Mouse (Mus musculus) heart, postnatal 14 days (tissue): ENCODE data around the gene Trim25. TPM values are rescaled to one million over a fixed set of nuclear protein-coding genes. Genes with fewer than 3 reads are reported as not detected.
"Not testable (repeated sequence)": the region's sequence is repeated elsewhere in the genome, so short reads cannot be mapped to it uniquely, and the experiment has no call there.

Experiments
- DNase-seq, 2 experiments: peaks; one replicate each; pipeline ENCODE4 v3.0.0; 2021 to 2022
- intact Hi-C: fragments of 180-260 bp; cut with DNase I; formaldehyde crosslinking; loops from one replicate; pipeline ENCODE4 v1.15.1; 2025
- total RNA-seq, 2 experiments: library from RNA; stranded (reverse); gene quantifications; 2 replicates each; pipeline ENCODE4 v1.2.3; 2021

Trim25 gene
- total RNA-seq, 2 experiments from 2014 or later: 28.3 to 28.5 TPM

DNA sequence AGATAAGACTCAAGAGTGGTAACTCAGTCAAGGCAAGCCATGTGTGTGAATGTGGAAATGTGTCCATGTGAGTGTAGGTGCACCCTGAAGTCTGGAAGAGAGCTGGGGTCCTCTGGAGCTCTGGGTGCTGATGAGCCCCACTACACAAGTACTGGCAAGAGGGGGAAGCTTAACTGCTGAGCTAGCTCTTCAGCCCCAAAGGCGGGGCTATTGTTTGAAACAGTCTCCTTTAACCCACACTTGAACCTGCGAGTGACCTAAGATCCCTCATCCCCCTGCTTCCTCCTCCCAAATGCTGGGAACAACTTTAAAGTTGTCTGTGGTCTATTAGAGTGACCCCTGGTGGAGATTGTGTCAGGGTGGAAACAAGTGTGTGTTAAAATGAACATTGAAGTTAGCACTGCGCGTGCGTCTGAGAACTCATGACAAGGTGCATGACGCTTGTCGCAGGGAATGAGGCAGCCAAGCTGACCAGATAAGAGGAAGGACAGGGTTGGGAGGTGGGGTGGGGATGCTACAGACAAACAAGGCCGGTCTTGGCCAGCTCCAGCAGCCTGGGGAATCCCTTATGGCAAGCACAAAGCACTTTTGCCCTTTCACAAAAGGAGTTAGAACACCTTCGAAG is 21.6 kb downstream of the Trim25 start:
- intact Hi-C loops: no loop called here
- no peak for DNase-seq

DNA sequence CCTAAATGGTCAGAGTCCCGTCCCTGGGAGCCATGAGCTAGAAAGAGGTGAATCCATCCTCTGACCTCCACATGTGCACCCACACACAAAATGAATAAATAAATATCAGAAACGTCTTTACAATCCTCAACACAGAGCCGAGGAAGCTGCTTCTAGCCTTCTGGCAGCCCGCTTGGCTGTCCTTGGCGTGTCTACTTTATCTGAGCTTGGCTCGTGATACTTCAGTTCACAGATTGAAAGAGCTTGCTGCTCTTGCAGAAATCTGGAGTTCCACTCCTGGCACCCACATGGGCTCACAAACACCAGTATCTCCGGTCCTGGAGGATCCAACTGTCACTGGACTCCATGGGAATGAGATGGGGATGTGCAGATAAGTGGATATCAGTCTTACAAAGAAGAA is 22.5 kb downstream of the Trim25 start:
- intact Hi-C loops: loop anchor here (2.0 kb wide), 1 partner anchor 23 kb away; the partner anchor contains the start of gene Trim25
- DNase-seq: no peak

DNA sequence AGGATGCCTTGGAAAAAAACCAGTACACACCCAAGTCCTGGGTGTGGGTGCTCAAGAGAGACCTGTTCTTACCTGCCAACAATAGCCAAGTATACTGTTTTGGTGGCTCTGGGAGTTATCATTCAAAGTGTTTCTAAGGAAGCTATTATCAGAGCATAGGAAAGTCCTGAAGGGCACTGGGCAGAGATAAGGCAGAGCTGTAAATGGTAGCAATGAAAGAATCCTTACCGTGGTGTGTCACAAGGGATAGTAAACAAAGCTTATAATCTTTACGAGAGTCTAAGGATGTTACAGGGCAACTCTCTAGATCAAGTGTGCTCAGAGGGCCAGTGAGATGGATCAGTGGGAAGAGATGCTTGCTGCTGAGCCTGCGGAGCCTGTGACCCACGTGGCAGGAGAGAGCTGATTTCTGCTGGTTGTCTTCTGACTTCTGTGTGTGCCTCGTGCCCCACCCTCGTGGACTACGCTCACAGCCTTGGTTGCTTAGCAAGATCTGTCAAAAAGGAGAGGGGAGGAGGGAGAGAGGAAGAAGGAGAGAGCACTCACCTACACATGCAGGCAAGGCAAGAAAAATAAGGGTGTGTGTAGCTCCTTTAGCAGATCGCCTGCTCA is 23.1 kb downstream of the Trim25 start:
- no peak for DNase-seq
- intact Hi-C loops: loop anchor here (2.0 kb wide), 1 partner anchor 23 kb away; the partner anchor contains the start of gene Trim25

DNA sequence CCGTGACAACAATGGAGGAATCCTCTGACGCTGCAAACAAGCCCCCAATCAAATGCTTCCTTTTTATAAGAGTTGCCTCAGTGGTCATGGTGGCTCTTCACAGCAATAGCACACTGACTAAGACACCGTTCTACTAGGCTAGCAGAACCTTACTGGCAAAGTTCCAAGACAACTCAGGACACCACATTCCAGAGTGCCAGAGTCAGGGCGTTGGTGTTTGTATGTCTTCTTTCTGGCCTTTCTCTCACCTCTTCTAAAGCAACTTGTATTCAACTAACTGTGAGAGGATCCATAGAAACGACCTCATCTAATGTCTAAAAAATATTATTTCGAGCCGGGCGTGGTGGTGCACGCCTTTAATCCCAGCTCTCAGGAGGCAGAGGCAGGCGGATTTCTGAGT is 24.3 kb downstream of the Trim25 start:
- intact Hi-C loops: loop anchor here (2.0 kb wide), 1 partner anchor 25 kb away; the partner anchor contains the start of gene Trim25
- no peak for DNase-seq

DNA sequence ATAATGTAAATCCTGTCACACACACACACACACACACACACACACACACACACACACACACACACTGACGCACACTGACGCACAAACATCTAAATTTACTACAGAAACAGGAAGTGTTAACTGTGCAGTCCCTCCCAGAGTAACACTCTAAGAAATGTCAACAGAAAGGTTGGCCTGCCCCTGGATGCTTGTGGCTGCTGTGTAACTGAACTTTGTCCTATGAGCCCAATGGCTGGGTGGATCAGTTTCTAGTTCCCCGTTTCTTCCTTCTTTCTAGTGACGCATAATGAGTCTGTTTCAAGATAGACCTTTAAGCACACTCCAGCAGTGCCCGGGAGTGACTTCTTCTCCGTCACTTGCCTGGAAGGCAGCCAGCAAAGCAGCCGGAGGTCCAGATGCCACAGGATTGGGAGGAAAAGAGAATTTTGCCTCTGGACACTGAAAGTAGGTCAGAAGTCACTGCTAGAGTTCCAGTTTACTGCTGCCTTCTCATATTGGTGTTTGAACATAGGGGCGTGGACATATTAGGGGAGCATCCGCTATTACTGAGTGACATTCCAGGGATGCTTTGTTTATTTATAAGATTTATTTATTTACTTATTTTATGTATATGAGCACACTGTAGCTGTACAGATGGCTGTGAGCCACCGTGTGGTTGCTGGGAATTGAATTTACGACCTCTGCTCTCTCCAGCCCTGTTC is 25.2 kb downstream of the Trim25 start:
- intact Hi-C loops: no loop called here

DNA sequence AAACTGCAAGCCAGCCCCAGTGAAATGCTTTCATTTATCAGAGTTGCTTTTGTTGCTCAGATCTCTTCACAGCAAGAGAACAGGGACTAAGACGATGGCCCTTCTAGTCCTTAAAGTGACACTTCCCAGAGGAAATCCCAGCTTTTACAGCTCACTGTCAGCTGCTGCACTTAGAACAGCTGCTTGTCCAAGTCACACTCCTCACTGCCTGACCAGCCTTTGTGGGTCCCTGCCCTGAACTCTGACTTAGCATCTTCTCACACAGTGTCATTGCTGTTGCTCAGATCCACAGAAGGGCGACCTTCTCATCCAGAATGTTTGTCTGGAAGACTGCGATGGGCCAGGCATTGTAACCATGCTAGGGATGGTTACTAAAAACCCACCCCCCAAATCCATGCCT is 26.4 kb downstream of the Trim25 start:
- intact Hi-C loops: no loop called here
- DNase-seq: no peak

More for the DNA sequence above, 25.2 kb downstream of the Trim25 start:
- DNase-seq: peak; percentile 85 to 88

DNA sequence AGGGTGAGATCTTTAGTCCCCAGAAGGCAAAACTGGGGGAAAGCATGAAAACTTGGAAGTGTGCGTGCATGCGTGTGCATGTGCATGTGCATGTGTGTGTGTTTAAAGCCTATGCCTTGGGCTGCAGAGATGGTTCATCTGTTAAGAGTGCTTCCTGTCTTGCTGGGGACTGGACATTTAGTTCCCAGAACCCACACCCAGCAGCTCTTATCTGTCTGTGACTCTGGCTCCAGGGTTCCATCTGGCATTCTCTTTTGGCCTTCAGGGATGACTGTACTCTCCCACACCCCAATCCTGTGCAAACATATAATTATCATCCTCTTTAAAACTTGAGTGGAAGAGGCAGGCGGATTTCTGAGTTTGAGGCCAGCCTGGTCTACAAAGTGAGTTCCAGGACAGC is 26.9 kb downstream of the Trim25 start:
- no peak for DNase-seq
- intact Hi-C loops: no loop called here

DNA sequence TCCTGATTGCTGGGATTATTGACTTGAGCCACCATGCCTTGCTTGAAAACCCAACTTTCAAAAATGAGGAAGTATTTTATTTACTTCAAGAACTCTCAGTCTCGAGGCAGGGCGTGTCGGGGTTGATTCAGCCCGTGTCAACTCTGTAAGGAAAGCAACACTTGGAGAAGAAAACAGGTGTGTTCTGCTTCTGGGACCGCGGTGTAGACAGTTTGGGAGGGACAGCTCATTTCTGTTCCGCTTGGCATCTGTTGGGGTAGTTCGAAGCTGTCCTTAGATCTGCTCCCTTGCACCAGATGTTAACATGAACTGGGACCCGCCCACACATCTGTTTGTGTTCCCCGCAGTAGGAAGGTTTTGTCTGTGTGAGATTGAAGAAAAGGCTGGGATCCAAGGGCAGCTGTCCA is 28.8 kb downstream of the Trim25 start:
- intact Hi-C loops: no loop called here
- DNase-seq: peak; percentile 53 to 55

DNA sequence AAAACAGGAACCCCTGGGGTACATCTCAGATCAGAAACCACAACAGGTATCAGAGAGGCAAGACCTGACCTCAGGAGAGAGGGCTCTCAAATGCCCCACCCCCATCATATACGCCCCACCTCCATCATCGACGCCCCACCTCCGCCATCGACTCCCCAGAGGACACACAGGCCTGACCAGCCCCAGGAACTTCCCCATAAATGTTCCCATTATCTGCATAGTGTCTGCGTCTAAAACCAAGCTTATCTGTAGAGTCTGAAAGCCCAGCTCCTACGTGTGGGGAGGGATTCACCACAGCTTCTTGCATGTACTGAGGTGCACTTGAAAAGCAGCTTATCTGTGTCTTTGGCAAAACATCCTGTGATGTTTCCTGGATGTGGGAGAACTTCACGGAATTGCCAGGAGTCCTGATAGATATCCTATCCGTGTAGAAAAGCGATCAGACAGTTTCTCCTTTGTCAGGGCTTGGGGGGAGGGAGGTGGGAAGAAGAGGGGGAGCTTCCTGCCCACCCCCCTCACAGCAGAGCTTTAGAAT is 29.8 kb downstream of the Trim25 start:
- DNase-seq: peak; percentile 30 to 43
- intact Hi-C loops: no loop called here

DNA sequence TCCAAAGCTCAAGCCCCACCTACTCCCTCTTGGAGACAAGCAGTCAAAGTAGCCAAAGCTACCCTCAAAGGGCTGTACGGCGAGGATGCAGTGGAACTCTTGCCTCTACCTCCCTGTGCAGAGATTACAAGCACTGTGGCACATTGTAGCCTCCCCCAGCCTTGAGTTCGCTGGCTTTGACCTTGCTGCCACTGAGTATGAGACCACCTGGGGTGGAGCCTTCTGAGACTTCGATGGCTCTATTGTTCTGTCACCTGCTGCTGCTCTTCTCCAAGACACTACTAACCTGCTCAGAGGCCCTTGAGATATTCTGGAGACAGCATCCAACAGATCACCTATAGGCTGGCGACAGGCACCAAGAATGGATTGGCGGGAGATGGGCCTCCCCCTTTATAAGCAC is 31.4 kb downstream of the Trim25 start:
- intact Hi-C loops: no loop called here
- DNase-seq: no peak

DNA sequence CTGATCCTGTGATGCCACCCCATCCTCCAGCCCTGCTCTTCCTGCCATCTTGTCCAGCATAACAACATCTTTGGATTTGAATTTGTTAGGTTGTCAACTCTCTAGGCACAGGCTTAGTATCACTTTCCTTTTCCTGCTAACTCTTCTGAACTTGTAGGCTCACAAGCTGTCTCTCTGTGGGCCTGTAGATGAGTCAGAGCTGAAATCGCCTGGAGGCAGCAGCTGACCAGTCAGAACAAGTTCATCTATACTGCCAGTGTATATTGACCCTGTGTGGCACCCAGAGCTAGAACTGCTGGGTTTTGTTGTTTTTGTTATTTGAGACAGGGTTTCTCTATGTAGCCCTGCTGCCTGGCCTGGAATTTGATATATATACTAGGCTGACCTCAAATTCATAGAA is 32.0 kb downstream of the Trim25 start:
- no peak for DNase-seq
- intact Hi-C loops: no loop called here

DNA sequence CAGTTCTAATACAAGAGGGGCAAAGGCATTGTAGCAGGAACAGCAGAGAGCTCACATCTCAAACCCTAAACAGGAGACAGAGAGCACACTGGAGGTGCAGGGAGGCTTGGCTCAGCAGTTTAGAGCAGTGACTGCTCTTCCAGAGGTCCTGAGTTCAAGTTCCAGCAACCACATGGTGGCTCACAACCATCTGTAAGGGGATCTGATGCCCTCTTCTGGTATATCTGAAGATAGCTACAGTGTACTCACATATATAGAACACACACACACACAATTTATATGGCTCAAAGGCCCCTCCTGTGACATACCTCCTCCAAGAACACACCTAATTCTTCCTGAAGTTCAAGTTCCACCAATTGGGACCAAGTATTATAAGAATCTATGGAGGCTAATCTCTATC is 35.4 kb downstream of the Trim25 start:
- DNase-seq: no peak
- intact Hi-C loops: no loop called here

DNA sequence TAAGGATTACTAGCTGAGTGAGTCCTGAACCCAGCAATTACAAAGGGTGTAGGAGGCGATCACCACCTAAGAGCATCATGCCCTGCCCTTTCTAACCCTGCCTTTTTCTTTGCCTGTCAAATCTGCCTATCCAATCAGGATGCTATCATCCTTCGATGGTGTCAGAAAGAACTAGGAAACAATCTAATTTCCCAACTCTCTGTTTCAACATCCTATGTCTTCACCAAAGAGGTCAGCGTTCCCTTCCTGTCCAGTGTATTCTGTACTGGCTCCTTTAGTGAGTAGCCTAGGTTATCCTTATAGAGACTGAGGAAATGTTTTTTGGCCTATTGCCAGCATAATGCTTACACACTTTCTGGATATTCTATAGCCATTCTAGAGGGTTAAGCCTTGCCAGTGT is 36.4 kb downstream of the Trim25 start:
- intact Hi-C loops: no loop called here
- no peak for DNase-seq

DNA sequence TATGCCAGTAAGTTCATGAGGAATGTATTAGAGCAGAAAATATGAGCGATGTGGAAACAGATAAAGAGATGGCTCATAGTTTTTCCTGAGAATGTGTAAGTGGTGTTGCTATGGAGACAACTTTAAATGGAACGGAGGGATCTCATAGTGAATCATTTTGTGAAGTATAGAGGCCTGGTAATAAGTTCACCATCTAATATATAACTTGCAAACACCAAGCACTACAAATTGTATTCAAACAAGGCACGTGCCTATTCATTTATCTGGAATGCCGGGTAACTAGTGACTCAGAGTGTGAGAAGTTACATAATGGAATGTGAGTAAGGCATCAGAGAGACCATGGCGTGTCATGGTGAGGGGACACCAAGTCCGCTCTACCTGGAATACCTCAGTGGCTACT is 39.3 kb downstream of the Trim25 start:
- intact Hi-C loops: no loop called here
- no peak for DNase-seq

DNA sequence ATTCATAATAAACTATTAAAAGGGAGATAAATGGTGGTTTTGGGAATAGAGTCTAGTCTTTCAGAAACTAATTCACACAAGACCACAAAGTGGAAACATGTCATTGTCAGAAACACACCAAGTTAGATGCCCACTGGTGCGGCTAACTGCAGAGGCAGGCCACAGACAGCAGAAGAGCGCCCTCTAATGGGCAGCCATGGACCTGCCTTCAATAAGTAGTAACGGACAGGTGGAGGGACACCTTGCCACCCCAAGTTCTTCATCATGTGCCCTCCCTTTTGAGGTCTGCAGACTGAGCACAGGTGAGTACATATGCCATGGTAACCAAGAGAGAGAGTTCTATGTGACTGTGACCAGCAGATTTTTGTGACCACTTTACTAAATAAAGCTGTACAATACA is 40.1 kb downstream of the Trim25 start:
- DNase-seq: peak; percentile 76 to 80
- intact Hi-C loops: loop anchor here (1.0 kb wide), 1 partner anchor 46 kb away; no protein-coding TSS in a partner anchor

DNA sequence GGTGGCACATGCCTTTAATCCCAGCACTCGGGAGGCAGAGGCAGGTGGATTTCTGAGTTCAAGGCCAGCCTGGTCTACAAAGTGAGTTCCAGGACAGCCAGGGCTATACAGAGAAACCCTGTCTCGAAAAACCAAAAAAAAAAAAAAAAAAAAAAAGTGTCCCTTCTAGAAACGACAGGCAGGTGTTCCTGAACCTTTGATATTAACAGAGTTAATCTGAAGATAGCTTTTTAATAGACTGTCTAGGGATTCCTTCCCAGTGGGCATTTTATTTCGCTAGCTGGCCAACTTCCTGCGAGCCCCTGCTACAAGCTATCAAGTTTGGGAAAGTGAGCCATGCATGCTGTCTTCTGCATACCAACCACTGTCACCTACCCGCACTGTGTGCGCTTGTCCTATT is 41.9 kb downstream of the Trim25 start:
- intact Hi-C loops, DNase-seq: not testable (repeated sequence)

DNA sequence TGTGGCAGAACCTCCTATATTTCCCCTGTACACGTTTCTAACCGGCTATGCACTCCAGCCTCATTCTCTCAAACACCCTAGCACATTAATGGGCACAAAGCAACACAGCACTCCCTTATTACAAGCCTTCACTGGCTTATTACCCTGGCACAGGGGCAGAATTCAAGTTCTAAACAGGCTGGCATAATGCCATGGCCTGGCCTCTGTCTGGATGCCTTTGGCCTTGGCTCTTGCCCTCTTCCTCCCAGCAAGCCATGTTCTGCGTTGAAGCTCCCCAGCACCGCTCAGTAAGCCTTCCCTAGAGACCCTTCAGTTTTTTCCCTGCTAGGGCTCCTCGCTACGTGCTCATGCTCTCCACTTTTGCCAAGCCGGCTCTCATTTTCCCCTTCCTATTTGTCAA is 43.9 kb downstream of the Trim25 start:
- DNase-seq: no peak
- intact Hi-C loops: no loop called here

DNA sequence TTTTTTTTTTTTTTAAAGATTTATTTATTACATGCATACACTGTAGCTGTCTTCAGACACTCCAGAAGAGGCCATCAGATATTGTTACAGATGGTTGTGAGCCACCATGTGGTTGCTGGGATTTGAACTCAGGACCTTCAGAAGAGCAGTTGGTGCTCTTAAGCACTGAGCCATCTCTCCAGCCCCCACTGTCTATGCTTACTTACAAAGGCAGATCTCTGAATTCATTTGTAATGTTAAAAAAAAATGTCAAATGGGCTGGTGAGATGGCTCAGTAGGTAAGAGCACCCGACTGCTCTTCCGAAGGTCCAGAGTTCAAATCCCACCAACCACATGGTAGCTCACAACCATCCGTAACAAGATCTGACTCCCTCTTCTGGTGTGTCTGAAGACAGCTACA is 46.3 kb downstream of the Trim25 start:
- DNase-seq, intact Hi-C loops: not testable (repeated sequence)

DNA sequence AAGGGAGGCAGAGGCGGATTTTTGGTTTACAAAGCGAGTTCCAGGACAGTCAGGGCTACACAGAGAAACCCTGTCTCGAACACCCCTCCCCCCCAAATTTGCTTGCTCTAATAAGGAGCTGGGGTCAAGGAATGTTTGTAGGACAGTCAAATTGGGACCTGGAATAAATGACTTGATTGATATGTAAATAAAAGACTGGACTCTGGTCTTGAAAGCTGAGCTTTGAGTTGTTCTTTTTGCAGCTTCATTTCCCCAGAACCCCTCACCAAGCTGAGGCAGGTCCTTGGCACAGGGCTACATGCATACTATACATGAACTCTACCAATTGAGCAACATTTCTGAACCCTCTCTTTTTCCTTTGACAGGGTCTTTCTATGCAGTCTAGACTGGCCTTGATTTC is 46.8 kb downstream of the Trim25 start:
- intact Hi-C loops: no loop called here
- no peak for DNase-seq

DNA sequence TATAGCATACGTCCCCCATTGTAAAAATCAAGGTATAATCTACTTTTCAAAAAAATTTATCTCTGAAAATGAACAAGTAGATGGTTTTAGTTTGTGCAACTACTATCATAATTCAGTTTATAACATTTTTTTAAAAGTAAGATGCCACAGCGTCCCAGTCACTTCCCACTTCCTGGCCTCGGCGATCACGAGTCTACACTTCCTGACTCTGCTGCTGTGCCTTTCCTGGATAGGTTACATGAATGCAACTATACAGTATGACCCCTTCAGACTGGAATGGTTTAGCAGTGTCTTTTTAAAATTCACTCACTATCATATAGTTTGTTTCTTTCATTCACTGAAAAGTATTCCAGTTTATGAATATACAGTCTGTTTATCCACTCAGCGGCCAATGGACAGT is 52.6 kb downstream of the Trim25 start:
- intact Hi-C loops: no loop called here
- no peak for DNase-seq

DNA sequence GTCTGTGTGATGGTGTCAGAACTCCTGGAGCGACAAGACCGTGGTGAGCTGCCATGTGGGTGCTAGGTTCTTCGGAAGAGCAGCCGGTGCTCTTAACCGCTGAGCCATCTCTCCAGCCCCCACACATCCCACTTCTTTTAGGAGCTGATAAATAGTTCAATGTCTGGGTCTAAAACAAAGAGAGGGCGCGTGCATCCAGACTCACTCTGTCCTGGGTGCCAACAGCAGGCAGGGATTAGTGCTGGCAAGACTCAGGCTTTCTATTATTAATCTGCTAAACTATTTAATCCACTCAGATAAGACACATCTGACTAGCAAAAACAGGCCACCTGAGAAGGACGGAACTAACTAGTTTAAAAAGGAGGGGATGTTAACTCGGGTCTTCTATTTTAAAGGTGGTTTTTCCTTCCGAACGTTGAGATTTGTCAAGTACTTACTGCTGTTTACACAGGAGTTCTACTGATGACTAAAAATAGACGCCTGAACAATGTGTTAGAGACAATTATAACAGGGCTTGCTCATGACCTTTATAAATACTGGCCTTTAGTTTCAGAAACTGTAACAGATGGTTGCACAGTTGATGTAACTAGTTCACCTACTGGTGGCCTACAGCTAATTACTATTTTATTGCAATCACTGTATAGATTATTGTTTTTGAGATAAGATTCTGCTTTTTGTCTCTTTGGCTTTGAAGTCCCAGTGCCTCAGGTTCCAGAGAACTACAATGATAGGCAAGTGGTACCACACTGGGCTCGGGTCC is 56.9 kb downstream of the Trim25 start:
- intact Hi-C loops: no loop called here

More for the DNA sequence above, 56.9 kb downstream of the Trim25 start:
- DNase-seq: peak in 1 of 2 experiments; percentile 19
